In genomic region chr16:5145570-5145969, GRCm38 (mm10) we compare ENCODE assay signal across 8 mouse cellular contexts. TPM values are rescaled to one million over a fixed set of nuclear protein-coding genes. Genes with fewer than 3 reads are reported as not detected.
DNase-seq lines count a peak whose midpoint lies in the region; ATAC-seq and TF ChIP-seq lines count a peak whose summit lies in the region.

No protein-coding gene starts in this region.

- TF ChIP-seq POLR2A in cortical plate, adult 2 months (IDR thresholded peaks at IDR 0.05; ENCODE audit: extremely low read depth, insufficient read depth, low read length): no peak
- no peak for TF ChIP-seq POLR2A in limb, embryonic 14.5 days (IDR thresholded peaks at IDR 0.05; ENCODE audit: borderline replicate concordance, extremely low read depth, insufficient read depth, insufficient read length)

- H3K27me3 ChIP-seq in kidney, embryonic 14.5 days (ENCODE audit: control insufficient read depth, insufficient read depth, low read length): peaks cover 3% of the 10 kb centered on the region; the same call in 1 of the 2 replicates
- H3K27me3 ChIP-seq in limb, embryonic 14.5 days (ENCODE audit: control insufficient read depth, insufficient read depth, low read length): peaks cover 13% of the 10 kb centered on the region; the same call in 1 of the 2 replicates
- H3K27me3 ChIP-seq in stomach, postnatal 0 days (ENCODE audit: control insufficient read depth, insufficient read depth, low read length): no peaks in the 10 kb centered on the region

- no peak for TF ChIP-seq EP300 in stomach, postnatal 0 days (optimal IDR thresholded peaks at IDR 0.05)

- H3K4me2 ChIP-seq in kidney, embryonic 14.5 days (replicated peaks; ENCODE audit: low read depth, low read length): no peak overlapping the region
- H3K4me2 ChIP-seq in limb, embryonic 14.5 days (replicated peaks; ENCODE audit: low read depth, low read length, severe bottlenecking): no peak overlapping the region
- no peak overlapping the region for H3K4me2 ChIP-seq in stomach, postnatal 0 days (replicated peaks; ENCODE audit: low read depth)

- WGBS in kidney, embryonic 14.5 days: under 1% methylated on average over 7 of the region's 7 CpGs
- under 1% methylated on average over 7 of the region's 7 CpGs for WGBS in limb, embryonic 14.5 days
- WGBS in stomach, postnatal 0 days: under 1% methylated on average over 7 of the region's 7 CpGs

- no peak overlapping the region for H3K27ac ChIP-seq in cortical plate, adult 2 months (ENCODE audit: insufficient read depth, low read length)
- H3K27ac ChIP-seq in kidney, embryonic 14.5 days (ENCODE audit: low read depth, low read length): no peak overlapping the region
- H3K27ac ChIP-seq in limb, embryonic 14.5 days (replicated peaks; ENCODE audit: low read depth, low read length): no peak overlapping the region
- H3K27ac ChIP-seq in stomach, postnatal 0 days (replicated peaks): no peak overlapping the region

- peak; percentile 49 for ATAC-seq in activated CD4-positive, CD25-positive, alpha-beta regulatory T cell, adult 4 months
- ATAC-seq in kidney, embryonic 14.5 days (ENCODE audit: low FRiP score, low TSS enrichment): peak; percentile 51
- peak; percentile 75; the same call in 1 of the 2 replicates for ATAC-seq in limb, embryonic 14.5 days (ENCODE audit: low FRiP score, low read depth)
- peak; percentile 41; the same call in 1 of the 2 replicates for ATAC-seq in monocyte, adult 5-6 weeks (replicated peaks; ENCODE audit: insufficient number of reproducible peaks, low FRiP score, low TSS enrichment, poor library complexity, severe bottlenecking)
- ATAC-seq in stomach, postnatal 0 days (ENCODE audit: low FRiP score, low TSS enrichment): peak; percentile 43; the same call in 1 of the 2 replicates

- peak overlapping the region; percentile 12; the same call in 1 of the 2 replicates for H3K9ac ChIP-seq in kidney, embryonic 14.5 days (ENCODE audit: low read depth, low read length)
- no peak overlapping the region for H3K9ac ChIP-seq in limb, embryonic 14.5 days (ENCODE audit: low read depth, low read length, severe bottlenecking)
- no peak overlapping the region for H3K9ac ChIP-seq in stomach, postnatal 0 days (ENCODE audit: low read length)

- peak; percentile 82 to 86 for DNase-seq in B cell, adult 2 months
- DNase-seq in heart, adult 9 months (ENCODE audit: low spot score in 2 of 2): peak; percentile 40 to 73
- peak; percentile 93 for DNase-seq in limb, embryonic 14.5 days (ENCODE audit: low spot score)
- peak; percentile 67 for DNase-seq in stomach, postnatal 0 days (ENCODE audit: low spot score)

- H3K4me1 ChIP-seq in cortical plate, adult 2 months (ENCODE audit: control insufficient read depth, insufficient read depth, low read length): peaks cover 1% of the 10 kb centered on the region; the same call in 1 of the 2 replicates
- peaks cover 10% of the 10 kb centered on the region; the same call in 1 of the 2 replicates for H3K4me1 ChIP-seq in kidney, embryonic 14.5 days (ENCODE audit: control insufficient read depth, insufficient read depth, low read length)
- H3K4me1 ChIP-seq in limb, embryonic 14.5 days (ENCODE audit: control insufficient read depth, insufficient read depth, low read length): no peaks in the 10 kb centered on the region
- no peaks in the 10 kb centered on the region for H3K4me1 ChIP-seq in stomach, postnatal 0 days (replicated peaks; ENCODE audit: control insufficient read depth, insufficient read depth)

- no peak overlapping the region for H3K4me3 ChIP-seq in cortical plate, adult 2 months (ENCODE audit: insufficient read depth, low read length)
- no peak overlapping the region for H3K4me3 ChIP-seq in kidney, embryonic 14.5 days (ENCODE audit: low read length)
- H3K4me3 ChIP-seq in limb, embryonic 14.5 days (replicated peaks; ENCODE audit: low read length): no peak overlapping the region
- no peak overlapping the region for H3K4me3 ChIP-seq in stomach, postnatal 0 days (ENCODE audit: low read depth, low read length)

- H3K9me3 ChIP-seq in kidney, embryonic 14.5 days (ENCODE audit: control insufficient read depth, low read length): no peaks in the 10 kb centered on the region
- H3K9me3 ChIP-seq in limb, embryonic 14.5 days (ENCODE audit: control insufficient read depth, low read length): no peaks in the 10 kb centered on the region
- H3K9me3 ChIP-seq in stomach, postnatal 0 days (ENCODE audit: control insufficient read depth, low read length): no peaks in the 10 kb centered on the region

- no peaks in the 10 kb centered on the region for H3K36me3 ChIP-seq in kidney, embryonic 14.5 days (ENCODE audit: control insufficient read depth, insufficient read depth, low read length)
- no peaks in the 10 kb centered on the region for H3K36me3 ChIP-seq in limb, embryonic 14.5 days (ENCODE audit: control insufficient read depth, insufficient read depth, low read length)
- H3K36me3 ChIP-seq in stomach, postnatal 0 days (ENCODE audit: control insufficient read depth, insufficient read depth, low read length): no peaks in the 10 kb centered on the region

- TF ChIP-seq CTCF in cortical plate, adult 2 months (IDR thresholded peaks at IDR 0.05; ENCODE audit: extremely low read depth, insufficient read depth, low read length): peak; percentile 74
- peak; percentile 86 for TF ChIP-seq CTCF in stomach, postnatal 0 days (IDR thresholded peaks at IDR 0.05; ENCODE audit: low read depth)

RNA-seq across cellular contexts. Expression of gene Sec14l5, which starts 1.3 kb away (rescaled TPM):
- not detected for polyA plus RNA-seq in activated CD4-positive, CD25-positive, alpha-beta regulatory T cell, adult 4 months (2017; shearing (Covaris generic))
- 12.2 and 15.4 TPM in 2 replicates for polyA plus RNA-seq in cortical plate, adult 2 months (2012; rRNA removed)
- polyA plus RNA-seq in kidney, embryonic 14.5 days (2014; fragmentation: Nextera tagmentation; extraction: Ambion mirVana): not detected in 2 replicates
- 0.45 and 0.61 TPM in 2 replicates for polyA plus RNA-seq in limb, embryonic 14.5 days (2012; rRNA removed)
- 0.10 and 0.12 TPM in 2 replicates for polyA plus RNA-seq in limb, embryonic 14.5 days (2014; fragmentation: Nextera tagmentation; extraction: Ambion mirVana)
- total RNA-seq in monocyte, adult 5-6 weeks (2017): 0.19 TPM in 1 of 3 replicates, not detected in the others
- polyA plus RNA-seq in stomach, postnatal 0 days (2015; fragmentation: Nextera tagmentation; extraction: Ambion mirVana): 0.04 TPM in 2 replicates

RNA-seq across cellular contexts. Expression of gene Ppl, which starts 13.3 kb away (rescaled TPM):
- polyA plus RNA-seq in activated CD4-positive, CD25-positive, alpha-beta regulatory T cell, adult 4 months (2017; shearing (Covaris generic)): under 1 TPM in 1 of 2 experiments, not detected in 1; 0.17 TPM
- polyA plus RNA-seq in cortical plate, adult 2 months (2012; rRNA removed): 0.25 and 0.42 TPM in 2 replicates
- polyA plus RNA-seq in kidney, embryonic 14.5 days (2014; fragmentation: Nextera tagmentation; extraction: Ambion mirVana): 1.4 and 2.6 TPM in 2 replicates
- 8.9 and 15.6 TPM in 2 replicates for polyA plus RNA-seq in limb, embryonic 14.5 days (2012; rRNA removed)
- 23.5 and 33.7 TPM in 2 replicates for polyA plus RNA-seq in limb, embryonic 14.5 days (2014; fragmentation: Nextera tagmentation; extraction: Ambion mirVana)
- 0.29 to 0.78 TPM (median 0.53 TPM) in 3 replicates for total RNA-seq in monocyte, adult 5-6 weeks (2017)
- 61.5 and 66.2 TPM in 2 replicates for polyA plus RNA-seq in stomach, postnatal 0 days (2015; fragmentation: Nextera tagmentation; extraction: Ambion mirVana)

RNA-seq across cellular contexts. Expression of gene Nagpa, which starts 58.2 kb away (rescaled TPM):
- 10 to 100 TPM; 10.5 to 17.3 TPM for polyA plus RNA-seq in activated CD4-positive, CD25-positive, alpha-beta regulatory T cell, adult 4 months (2017; shearing (Covaris generic))
- polyA plus RNA-seq in cortical plate, adult 2 months (2012; rRNA removed): 17.4 and 19.4 TPM in 2 replicates
- polyA plus RNA-seq in kidney, embryonic 14.5 days (2014; fragmentation: Nextera tagmentation; extraction: Ambion mirVana): 12.4 and 17.0 TPM in 2 replicates
- polyA plus RNA-seq in limb, embryonic 14.5 days (2012; rRNA removed): 16.3 and 23.2 TPM in 2 replicates
- 17.0 and 17.2 TPM in 2 replicates for polyA plus RNA-seq in limb, embryonic 14.5 days (2014; fragmentation: Nextera tagmentation; extraction: Ambion mirVana)
- total RNA-seq in monocyte, adult 5-6 weeks (2017): 66.9 to 77.6 TPM (median 67.0 TPM) in 3 replicates
- polyA plus RNA-seq in stomach, postnatal 0 days (2015; fragmentation: Nextera tagmentation; extraction: Ambion mirVana): 11.2 and 13.0 TPM in 2 replicates
